Mouse (Mus musculus): ENCODE results near the gene Gns. TPM values are rescaled to one million over a fixed set of nuclear protein-coding genes. Genes with fewer than 3 reads are reported as not detected.
A peak's percentile ranks its signal among the peaks of the same experiment; 100 is the strongest.

Gns gene
- total RNA-seq, 2 experiments from 2014 or later, result 89.4 to 92.1 TPM

DNA sequence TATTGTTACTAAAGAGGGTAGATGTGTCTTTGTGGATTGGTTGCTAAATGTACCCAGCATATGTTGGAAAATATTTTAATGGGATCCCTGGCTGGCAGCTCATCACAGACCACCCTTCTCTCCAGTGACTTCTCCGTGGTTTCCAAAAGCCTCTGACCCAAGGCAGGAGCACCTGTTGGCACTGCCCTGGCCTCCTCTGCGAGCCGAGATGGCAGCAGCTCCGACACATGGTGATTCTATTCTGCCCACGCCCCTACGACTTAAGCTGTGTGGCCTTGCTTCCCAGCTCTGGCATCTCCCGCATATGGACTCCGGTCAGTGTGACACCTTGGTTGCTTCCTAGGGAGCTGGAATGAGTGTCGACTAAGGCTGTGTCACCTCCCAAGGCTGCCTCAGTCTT is 38.2 kb downstream of the Gns start:
- no peak for DNase-seq

GRCm38 (mm10) chr10:121403946-121404345 is 39.1 kb downstream of the Gns start:
- DNase-seq, result no peak

- DNase-seq, result peak; percentile 38 to 67
These were observed 44.8 kb downstream of the Gns start for GRCm38 (mm10) chr10:121409717-121410116.

- DNase-seq, result no peak
These were observed 47.0 kb downstream of the Gns start for GRCm38 (mm10) chr10:121411721-121412455.

- DNase-seq, result peak; percentile 18 to 58
These were observed 47.9 kb downstream of the Gns start for GRCm38 (mm10) chr10:121412824-121413223.

GRCm38 (mm10) chr10:121414127-121414526 is 49.2 kb downstream of the Gns start:
- no peak for DNase-seq

DNA sequence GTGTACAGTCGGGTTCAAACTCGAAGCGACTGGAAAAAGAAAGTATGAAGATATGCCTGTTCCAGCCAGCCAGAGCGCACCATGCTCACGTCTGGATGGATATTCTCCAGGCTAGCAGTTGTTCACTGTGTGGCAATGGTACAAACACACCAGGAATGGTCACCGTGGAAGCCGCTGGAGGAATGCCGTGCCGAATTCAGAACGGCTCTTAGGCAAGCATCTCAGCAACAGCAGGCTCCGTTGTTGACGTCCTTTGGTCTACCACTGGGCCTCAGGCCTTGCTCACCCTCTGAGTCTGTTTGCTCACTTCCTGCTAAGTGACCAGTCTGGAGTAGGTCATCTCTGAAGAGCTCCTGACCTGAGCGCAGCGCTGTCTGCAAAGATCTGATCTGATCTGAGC is 53.9 kb downstream of the Gns start:
- no peak for DNase-seq

GRCm38 (mm10) chr10:121419640-121420470 is 55.0 kb downstream of the Gns start:
- DNase-seq, result peak; percentile 44 to 59

DNA sequence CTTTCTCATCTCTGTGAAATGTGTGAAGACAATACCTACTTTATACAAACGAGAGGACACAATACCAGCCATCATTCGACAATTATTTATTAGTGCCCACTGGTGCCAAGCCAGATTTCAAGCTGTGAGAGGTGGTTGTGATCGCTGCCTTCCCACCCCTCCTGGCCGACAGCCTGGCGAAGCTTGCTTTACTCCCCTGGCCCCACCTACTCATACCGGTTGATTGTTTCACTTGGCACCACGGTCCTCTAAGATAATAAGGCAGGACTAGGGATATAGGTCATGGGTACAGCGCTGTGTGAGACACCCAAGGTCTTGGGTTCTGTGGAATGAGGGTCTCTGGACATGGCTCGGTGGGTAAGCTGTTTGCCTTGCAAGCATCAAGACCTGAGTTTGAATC is 56.1 kb downstream of the Gns start:
- DNase-seq, result peak; percentile 36 to 50

GRCm38 (mm10) chr10:121421657-121422290 is 56.9 kb downstream of the Gns start:
- DNase-seq, result no peak

DNA sequence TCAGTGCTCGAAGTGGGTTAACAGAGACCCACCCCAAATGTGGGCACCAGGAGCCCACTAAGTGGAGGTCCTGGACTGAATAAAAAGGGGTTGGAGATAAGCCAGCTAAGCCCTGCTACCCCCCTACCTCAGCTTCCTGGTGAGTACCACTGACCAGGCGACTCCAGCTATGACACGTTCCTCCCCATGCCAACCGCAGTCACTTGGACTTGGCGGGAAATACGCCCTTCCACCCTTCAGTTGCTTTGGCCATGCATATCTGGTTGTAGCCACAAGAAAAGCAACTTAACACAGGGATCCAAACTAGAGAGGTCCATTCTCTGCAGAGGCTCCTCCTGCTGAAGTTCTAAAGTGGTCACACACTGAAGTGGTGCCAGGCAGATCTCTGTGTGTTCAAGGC is 57.4 kb downstream of the Gns start:
- DNase-seq, result peak in 1 of 2 experiments; percentile 19

DNA sequence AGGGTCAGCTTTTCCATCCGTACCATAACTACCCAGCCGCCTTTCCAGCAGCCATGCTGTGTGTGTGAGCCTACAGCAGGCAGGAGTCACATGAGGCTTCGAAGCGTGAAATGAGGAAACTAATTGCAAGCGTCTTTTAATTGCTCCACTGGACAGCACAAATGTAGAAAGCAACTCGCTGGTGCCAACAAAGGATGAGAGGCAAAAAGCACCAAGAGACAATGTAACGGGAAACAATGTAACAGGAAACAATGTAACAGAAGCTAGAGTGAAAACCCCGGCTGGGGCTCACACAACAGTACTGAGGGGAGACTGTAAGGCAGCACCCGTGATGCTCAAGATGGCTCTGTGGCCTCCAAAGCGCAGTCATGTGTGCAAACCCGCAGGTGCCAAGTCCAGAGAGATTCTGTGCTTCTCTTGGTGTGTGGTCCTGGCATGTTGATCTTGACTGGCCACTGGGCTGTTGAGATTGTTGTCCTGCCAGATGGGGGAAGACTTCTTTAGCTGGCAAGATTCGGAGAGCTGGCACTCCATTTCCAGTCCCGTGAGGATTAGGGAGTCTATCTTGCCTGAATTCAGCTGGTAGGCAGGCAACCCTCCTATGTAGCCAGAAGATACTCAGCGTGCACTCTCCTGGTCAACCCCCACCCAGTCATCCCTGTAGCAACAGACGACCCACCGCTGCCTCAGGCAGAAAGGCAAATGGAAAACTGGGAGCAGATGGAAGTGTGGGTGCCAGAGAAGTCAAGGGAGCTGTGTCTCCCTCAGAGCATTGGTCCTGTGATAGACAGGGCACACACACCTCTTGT is 58.9 kb downstream of the Gns start:
- DNase-seq, result peak in 1 of 2 experiments; percentile 51

DNA sequence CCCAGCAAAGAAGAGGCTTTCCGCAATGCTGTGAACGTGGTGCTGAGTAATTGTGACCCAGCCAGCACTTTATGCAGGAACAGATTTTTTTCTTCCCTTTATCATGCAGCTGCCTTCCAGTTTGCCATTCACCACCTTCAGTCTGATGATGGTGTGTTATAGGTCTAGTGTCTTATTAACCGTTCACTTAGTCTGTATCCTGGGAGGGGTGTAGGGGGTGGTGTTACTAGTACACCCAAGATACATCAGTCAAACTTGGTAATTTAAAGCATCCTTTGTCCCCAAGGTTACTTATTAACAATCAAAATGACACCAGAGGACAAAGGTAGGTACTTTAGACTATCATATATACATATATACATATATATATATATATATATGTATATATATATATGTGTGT is 59.6 kb downstream of the Gns start:
- no peak for DNase-seq

DNA sequence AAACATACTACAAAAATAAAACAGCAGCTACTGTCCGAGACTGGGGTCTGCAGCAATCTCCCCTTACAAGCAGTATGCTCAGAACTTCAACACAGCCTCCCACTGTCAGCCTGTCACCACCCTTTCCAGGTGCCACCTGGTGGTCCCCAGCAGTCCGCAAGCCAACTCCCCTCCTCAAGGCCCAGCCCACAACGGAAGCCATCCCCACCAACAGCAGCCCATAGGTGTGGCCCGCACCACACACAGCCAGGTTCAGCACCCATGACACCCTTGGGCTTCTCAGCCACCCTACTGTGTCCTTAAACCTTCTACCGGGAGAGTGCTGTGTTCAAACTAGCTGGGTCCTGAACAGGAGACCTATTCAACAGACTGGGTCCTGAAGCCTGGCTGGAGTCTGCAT is 60.2 kb downstream of the Gns start:
- DNase-seq, result no peak

GRCm38 (mm10) chr10:121425506-121426025 is 60.7 kb downstream of the Gns start:
- peak; percentile 59 to 69 for DNase-seq

GRCm38 (mm10) chr10:121426458-121427070 is 61.7 kb downstream of the Gns start:
- peak; percentile 60 to 65 for DNase-seq

GRCm38 (mm10) chr10:121427136-121427535 is 62.2 kb downstream of the Gns start:
- peak in 1 of 2 experiments; percentile 54 for DNase-seq

DNA sequence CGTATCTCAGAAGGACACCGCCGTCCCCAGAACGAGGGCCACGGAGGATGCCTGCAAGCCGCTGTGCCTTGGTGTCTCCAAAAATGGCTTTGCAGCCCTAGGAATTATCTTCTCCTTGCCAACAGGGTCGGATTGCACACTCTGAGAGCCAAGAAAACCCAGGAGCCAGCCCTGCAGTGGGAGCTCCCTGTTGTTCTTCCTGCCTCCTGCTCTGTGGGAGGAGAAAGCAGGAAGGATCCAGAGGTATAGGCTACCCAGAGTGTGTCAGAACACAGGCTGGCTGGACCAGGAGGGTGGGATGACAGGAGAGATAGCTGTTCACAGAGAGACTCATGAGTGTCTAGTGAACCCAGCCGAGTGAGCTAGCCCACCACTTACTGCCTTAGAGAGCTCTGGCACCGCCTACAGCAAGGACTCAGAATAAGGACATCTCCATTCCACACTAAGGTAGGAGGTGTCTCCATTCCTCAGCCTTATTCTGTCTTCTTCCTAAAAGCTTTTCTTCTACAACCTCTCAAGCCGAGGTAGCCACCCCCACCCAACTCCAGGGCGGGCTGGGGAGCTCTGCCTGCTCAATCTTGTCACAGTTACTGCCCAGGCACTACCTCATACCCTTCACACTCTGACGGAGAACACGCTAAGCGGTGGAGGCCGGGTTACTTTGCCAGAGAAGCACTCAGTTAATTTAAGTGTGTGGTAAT is 63.3 kb downstream of the Gns start:
- DNase-seq, result peak; percentile 48 to 54

- peak; percentile 63 to 80 for DNase-seq
These were observed 64.2 kb downstream of the Gns start for GRCm38 (mm10) chr10:121429089-121429488.

DNA sequence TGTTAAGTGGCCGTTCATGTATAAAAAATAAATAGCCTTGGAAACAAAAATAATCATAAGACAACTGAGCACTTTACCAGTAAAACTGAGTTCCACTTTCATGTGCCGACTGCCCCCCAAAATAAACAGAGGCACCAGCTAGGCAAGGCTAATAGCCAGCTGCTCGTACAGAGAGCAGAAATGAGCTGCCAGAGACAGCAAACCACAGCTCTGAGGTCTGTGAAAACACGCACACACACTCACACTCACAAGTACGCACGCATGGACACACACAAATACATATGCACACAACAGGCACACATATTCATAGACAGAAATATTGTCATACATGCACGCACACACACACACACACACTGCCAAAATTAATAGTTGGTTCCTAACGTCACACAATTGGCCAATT is 64.7 kb downstream of the Gns start:
- DNase-seq, result peak in 1 of 2 experiments; percentile 42

All from heart, adult 18-20 months (tissue).